Mouse (Mus musculus): ENCODE measurements at regions not wholly inside any gene's neighbourhood (a gene's known extent, or its start where the extent isn't known, plus 50 kb on each side); places are given as distances from the start of the nearest gene placed in this dataset.

DNA sequence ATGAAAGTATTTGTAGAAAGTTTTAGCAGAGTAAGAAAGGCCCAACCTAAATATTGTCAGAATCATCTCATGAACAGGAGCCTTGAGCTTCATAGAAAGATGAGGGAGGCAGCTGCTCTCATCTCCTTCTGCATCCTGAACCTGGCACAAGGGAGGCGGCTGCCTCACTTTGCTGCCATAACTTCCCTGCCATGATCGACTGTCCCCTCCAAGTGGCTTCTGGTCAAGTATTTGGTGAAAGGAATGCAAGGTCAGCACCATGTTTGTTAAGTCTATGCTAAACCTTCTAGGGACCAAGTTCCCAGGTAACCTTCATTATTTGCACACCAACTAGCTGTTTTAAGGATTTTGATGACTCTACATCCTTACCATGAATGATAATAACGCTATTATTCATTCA lies 246.0 kb downstream of the Ndfip2 start:
- no peaks in the 10 kb centered on the region for H3K36me3 ChIP-seq (ENCODE audit: control insufficient read depth, insufficient read depth, low read length)
- H3K27me3 ChIP-seq (replicated peaks; ENCODE audit: control insufficient read depth, insufficient read depth, low read length): no peaks in the 10 kb centered on the region
- ATAC-seq (no peak), DNase-seq (ENCODE audit: low spot score) (no peak)
- 86% methylated on average over 3 of the region's 3 CpGs for WGBS
- no peaks in the 10 kb centered on the region for H3K9me3 ChIP-seq (replicated peaks; ENCODE audit: control insufficient read depth, low read length)
- no peak overlapping the region for H3K4me2 ChIP-seq (ENCODE audit: low read length)
- no peak overlapping the region for H3K27ac ChIP-seq (ENCODE audit: low read depth, low read length)
- H3K4me1 ChIP-seq (ENCODE audit: control insufficient read depth, insufficient read depth, low read length): peaks cover 17% of the 10 kb centered on the region
- H3K9ac ChIP-seq (ENCODE audit: low read length): no peak overlapping the region
- H3K4me3 ChIP-seq (ENCODE audit: low read depth, low read length): no peak overlapping the region

DNA sequence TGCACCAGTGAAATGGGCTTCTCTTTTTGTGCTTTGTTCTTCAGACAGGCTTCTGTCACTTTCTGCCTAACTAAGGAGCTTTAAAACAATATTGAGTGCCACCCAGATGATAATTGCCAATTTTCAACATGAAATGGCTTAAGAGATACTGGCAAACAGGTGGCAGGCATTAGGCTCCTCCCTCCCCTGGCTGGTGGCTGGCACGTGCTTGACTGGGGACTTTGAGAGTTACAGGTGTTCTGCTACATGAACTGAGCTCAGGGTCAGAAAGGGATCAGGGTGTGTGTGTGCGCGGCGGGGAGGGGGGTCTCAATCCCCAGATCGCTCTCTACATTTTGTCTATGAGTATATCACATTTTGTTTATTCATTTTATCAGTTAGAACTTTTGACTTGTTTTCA lies 245.4 kb downstream of the Ndfip2 start:
- peaks cover 23% of the 10 kb centered on the region for H3K4me1 ChIP-seq (ENCODE audit: control insufficient read depth, insufficient read depth, low read length)
- H3K4me2 ChIP-seq (ENCODE audit: low read length): no peak overlapping the region
- no peaks in the 10 kb centered on the region for H3K9me3 ChIP-seq (replicated peaks; ENCODE audit: control insufficient read depth, low read length)
- DNase-seq (ENCODE audit: low spot score) (no peak), ATAC-seq (no peak)
- H3K36me3 ChIP-seq (ENCODE audit: control insufficient read depth, insufficient read depth, low read length): no peaks in the 10 kb centered on the region
- WGBS: 76% methylated on average over 5 of the region's 5 CpGs
- no peak overlapping the region for H3K4me3 ChIP-seq (ENCODE audit: low read depth, low read length)
- no peak overlapping the region for H3K27ac ChIP-seq (ENCODE audit: low read depth, low read length)
- H3K27me3 ChIP-seq (replicated peaks; ENCODE audit: control insufficient read depth, insufficient read depth, low read length): no peaks in the 10 kb centered on the region
- H3K9ac ChIP-seq (ENCODE audit: low read length): no peak overlapping the region

DNA sequence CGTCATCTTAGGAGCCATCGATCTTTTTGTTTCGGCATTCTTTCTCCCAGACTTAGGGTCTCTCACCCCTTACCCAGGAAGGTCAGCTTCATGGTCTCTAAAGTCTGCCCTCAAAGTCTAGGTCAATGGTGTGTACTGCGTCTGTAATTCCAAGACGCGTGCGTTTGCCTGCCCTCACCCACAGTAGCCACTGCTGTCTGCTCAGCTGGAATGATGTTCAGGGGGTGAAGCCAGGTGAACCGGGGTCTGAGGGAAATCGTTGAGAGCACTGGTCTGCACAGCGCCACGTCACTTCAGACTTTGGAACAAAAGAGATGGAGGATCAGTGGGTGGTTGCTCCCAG lies 244.2 kb downstream of the Ndfip2 start:
- no peak overlapping the region for H3K27ac ChIP-seq (ENCODE audit: low read depth, low read length)
- DNase-seq (ENCODE audit: low spot score): no peak
- no peak for ATAC-seq
- no peaks in the 10 kb centered on the region for H3K27me3 ChIP-seq (replicated peaks; ENCODE audit: control insufficient read depth, insufficient read depth, low read length)
- H3K4me2 ChIP-seq (ENCODE audit: low read length): peak overlapping the region; percentile 38; the same call in 1 of the 2 replicates
- 14% methylated on average over 11 of the region's 11 CpGs for WGBS
- H3K36me3 ChIP-seq (ENCODE audit: control insufficient read depth, insufficient read depth, low read length): no peaks in the 10 kb centered on the region
- no peak overlapping the region for H3K4me3 ChIP-seq (ENCODE audit: low read depth, low read length)
- no peak overlapping the region for H3K9ac ChIP-seq (ENCODE audit: low read length)
- H3K4me1 ChIP-seq (ENCODE audit: control insufficient read depth, insufficient read depth, low read length): peaks cover 26% of the 10 kb centered on the region
- H3K9me3 ChIP-seq (replicated peaks; ENCODE audit: control insufficient read depth, low read length): no peaks in the 10 kb centered on the region

DNA sequence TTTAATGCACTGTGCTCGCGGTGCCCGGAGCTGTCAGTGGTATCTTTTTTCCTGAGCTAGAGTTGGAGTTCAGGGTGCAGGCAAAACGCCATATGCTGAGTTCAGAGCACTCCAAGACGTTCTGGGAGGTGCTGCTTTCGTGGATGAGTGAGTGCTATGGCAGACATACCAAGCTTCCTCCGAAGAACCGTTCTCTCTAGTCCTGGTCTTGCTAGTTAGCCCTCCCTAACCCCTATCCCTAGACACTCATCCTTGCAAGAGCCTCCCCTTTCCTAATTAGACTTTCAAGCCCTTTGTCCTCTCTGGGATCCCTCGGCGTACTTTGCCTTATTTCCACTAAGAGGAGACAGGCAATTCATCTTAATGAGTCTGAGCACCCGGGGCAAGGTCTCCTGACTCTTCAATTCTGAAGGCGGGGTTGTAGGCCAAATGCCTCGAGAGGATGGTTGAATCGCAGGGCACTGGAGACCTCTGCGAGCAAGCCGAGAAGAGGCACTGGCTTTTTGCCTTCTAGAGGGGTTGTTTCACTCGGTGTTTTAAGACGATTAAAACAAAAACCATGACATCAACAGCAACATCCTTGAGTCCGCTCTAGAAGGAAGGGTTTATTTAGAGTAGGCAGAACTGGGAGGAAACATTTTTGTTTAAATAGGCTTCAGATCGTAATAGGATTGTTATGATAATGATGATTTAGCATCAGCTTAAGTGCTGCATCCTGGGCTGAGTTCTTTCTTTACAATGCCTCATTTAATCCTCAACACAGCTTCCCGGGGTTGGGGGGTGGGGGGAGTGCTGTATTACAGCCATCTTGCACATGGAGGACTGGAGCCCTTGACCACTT lies 243.6 kb downstream of the Ndfip2 start:
- H3K36me3 ChIP-seq (ENCODE audit: control insufficient read depth, insufficient read depth, low read length): no peaks in the 10 kb centered on the region
- peak overlapping the region; percentile 38 for H3K4me2 ChIP-seq (ENCODE audit: low read length)
- no peaks in the 10 kb centered on the region for H3K27me3 ChIP-seq (replicated peaks; ENCODE audit: control insufficient read depth, insufficient read depth, low read length)
- ATAC-seq (peak; percentile 19; the same call in 1 of the 2 replicates), DNase-seq (ENCODE audit: low spot score) (peak; percentile 45)
- H3K4me1 ChIP-seq (ENCODE audit: control insufficient read depth, insufficient read depth, low read length): peaks cover 26% of the 10 kb centered on the region
- 4% methylated on average over 21 of the region's 21 CpGs for WGBS
- H3K9ac ChIP-seq (ENCODE audit: low read length): peak overlapping the region; percentile 18; the same call in 1 of the 2 replicates
- peak overlapping the region; percentile 10; the same call in 1 of the 2 replicates for H3K4me3 ChIP-seq (ENCODE audit: low read depth, low read length)
- H3K27ac ChIP-seq (ENCODE audit: low read depth, low read length): 0 out of 2 replicates have a peak overlapping the region, but pooled peaks have one; percentile 21
- no peaks in the 10 kb centered on the region for H3K9me3 ChIP-seq (replicated peaks; ENCODE audit: control insufficient read depth, low read length)

DNA sequence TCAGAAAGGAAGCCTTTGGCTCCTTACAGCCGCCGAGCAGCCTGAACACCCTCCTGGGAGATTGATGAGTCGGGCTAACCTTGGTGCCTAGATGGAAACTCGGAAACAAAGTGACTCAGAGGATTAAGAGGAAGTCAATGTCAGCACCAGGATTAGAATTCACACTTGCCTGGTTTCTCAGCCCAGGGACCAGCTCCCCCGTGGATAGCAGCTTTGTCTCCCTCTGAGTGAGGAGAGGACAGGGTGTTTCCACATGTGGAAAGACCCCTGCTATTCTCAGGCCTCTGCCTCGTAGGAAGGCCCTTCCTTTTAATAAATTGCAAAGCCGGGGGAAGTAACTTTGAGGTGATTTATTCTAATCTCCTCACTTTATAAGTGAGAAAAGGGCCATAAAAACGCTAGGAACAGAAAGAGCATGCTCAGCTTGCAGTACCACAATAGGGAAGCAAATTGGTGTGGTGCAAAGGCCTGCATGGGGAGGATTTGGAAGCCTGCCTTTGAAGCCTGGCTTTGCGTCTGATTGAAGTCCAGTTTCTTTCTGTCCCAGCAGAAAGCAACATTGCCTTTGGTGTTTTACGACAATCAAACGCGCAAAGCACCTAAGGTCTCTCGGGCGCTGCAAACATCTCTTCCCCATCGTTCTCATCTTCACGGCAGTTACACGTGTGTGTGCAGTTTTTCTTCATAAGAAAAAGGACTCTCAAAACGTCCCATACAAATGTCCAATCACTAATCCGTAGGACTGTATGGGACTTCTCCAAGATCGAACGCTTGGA lies 242.8 kb downstream of the Ndfip2 start:
- H3K27ac ChIP-seq (ENCODE audit: low read depth, low read length): no peak overlapping the region
- no peaks in the 10 kb centered on the region for H3K9me3 ChIP-seq (replicated peaks; ENCODE audit: control insufficient read depth, low read length)
- H3K4me1 ChIP-seq (ENCODE audit: control insufficient read depth, insufficient read depth, low read length): peaks cover 26% of the 10 kb centered on the region
- no peak overlapping the region for H3K4me3 ChIP-seq (ENCODE audit: low read depth, low read length)
- peak; percentile 47 for DNase-seq (ENCODE audit: low spot score)
- WGBS: 10% methylated on average over 21 of the region's 21 CpGs
- no peaks in the 10 kb centered on the region for H3K36me3 ChIP-seq (ENCODE audit: control insufficient read depth, insufficient read depth, low read length)
- no peaks in the 10 kb centered on the region for H3K27me3 ChIP-seq (replicated peaks; ENCODE audit: control insufficient read depth, insufficient read depth, low read length)
- peak overlapping the region; percentile 38 for H3K4me2 ChIP-seq (ENCODE audit: low read length)
- 0 out of 2 replicates have a peak, but pooled peaks have one; percentile 6 for ATAC-seq
- no peak overlapping the region for H3K9ac ChIP-seq (ENCODE audit: low read length)

DNA sequence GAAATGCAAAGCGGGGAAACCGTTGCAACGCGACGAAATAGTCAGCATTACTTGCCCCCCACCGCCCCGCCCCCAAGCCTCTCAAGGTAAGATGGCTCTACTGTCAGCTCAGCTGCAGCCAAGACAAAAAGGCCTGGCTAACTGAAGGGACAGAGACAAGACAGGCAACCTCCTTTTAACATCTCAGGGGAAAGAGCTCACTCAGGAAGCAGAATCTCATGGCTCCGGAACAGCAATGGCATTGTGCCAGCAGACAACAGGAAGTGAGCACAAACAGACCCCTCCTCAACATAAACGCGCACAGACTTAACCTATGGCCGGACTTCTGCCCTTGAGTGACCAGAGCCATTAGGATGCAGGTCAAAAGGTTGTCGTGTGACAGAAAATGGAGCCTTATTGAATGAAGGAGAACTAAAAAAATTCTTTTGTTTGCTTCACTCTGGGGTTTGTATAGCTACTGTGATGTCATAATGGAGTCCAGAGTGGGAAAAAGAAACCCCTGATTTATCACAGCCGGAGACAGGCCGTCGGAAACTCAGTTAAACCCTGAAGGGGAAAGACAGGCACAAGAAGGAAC lies 241.0 kb downstream of the Ndfip2 start:
- Histone ChIP-seq H3K36me3 (ENCODE audit: control insufficient read depth, insufficient read depth, low read length) (no peaks in the 10 kb centered on the region), H3K4me3 (ENCODE audit: low read depth, low read length) (peak overlapping the region; percentile 6; the same call in 1 of the 2 replicates), H3K27me3 (replicated peaks; ENCODE audit: control insufficient read depth, insufficient read depth, low read length) (no peaks in the 10 kb centered on the region), H3K4me2 (ENCODE audit: low read length) (peak overlapping the region; percentile 51), H3K9me3 (replicated peaks; ENCODE audit: control insufficient read depth, low read length) (no peaks in the 10 kb centered on the region), H3K9ac (ENCODE audit: low read length) (peak overlapping the region; percentile 43; the same call in 1 of the 2 replicates), H3K27ac (ENCODE audit: low read depth, low read length) (no peak overlapping the region), H3K4me1 (ENCODE audit: control insufficient read depth, insufficient read depth, low read length) (peaks cover 26% of the 10 kb centered on the region)
- DNase-seq (ENCODE audit: low spot score): peak; percentile 79
- 15% methylated on average over 15 of the region's 15 CpGs for WGBS
- ATAC-seq: peak; percentile 19

DNA sequence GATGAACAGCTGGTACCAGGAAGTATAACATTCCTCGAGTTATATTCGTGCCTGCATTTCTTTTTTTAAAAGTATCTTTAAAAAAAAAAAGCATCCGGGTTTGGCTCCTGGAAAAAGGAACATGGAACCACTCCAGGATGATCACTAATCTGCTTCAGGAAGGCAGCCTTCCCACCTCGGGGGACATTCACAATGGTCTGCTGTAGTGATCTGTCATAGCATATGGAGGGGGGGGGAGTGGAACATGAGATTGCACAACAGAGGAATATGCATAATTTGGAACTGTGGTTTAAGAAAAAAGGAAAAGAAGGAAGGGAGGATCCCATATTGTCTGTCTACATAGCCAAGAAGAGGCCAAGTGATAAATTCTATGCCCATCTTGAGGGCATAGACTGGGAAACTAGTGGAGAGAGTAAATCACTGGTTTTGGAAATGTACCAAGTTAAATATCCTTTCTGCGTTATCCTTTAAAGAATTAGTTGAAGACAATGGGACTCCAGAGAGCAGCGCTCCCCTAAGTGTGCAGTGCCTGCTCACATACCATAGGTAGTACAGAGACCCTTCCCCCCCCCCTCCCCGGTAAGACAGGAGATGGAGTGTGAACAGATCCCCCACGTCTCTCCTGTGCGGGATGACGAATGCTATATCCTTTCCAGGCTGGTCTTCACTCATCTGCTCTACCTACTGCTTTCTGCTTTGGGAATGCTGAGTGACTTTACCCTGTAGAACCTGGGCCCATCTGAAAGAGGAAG lies 240.0 kb downstream of the Ndfip2 start:
- Histone ChIP-seq H3K4me3 (ENCODE audit: low read depth, low read length) (no peak overlapping the region), H3K27me3 (replicated peaks; ENCODE audit: control insufficient read depth, insufficient read depth, low read length) (no peaks in the 10 kb centered on the region), H3K9ac (ENCODE audit: low read length) (no peak overlapping the region), H3K36me3 (ENCODE audit: control insufficient read depth, insufficient read depth, low read length) (no peaks in the 10 kb centered on the region), H3K27ac (ENCODE audit: low read depth, low read length) (peak overlapping the region; percentile 52; the same call in 1 of the 2 replicates), H3K9me3 (replicated peaks; ENCODE audit: control insufficient read depth, low read length) (no peaks in the 10 kb centered on the region), H3K4me2 (ENCODE audit: low read length) (no peak overlapping the region), H3K4me1 (ENCODE audit: control insufficient read depth, insufficient read depth, low read length) (peaks cover 26% of the 10 kb centered on the region)
- DNase-seq (ENCODE audit: low spot score) (peak; percentile 45), ATAC-seq (peak; percentile 30; the same call in 1 of the 2 replicates)
- WGBS: 59% methylated on average over 10 of the region's 10 CpGs

DNA sequence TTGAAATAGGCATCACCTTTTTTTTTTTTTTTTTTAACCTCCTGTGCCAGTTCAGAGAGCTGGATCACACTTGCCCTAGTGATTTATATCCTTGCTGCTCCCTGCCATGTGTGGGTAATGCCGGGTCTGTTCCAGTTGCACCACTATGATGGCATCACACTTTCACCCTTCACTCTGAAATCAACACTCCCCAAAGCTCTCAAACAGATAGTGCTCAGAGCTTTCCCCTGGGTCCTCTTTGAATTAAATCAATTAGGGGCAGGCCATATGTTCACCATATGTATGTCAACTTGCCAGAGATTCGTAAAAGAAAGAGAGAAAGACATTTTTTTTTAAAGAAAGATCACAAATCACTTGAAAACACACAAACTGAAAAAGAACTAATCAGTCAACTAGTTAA lies 236.8 kb downstream of the Ndfip2 start:
- Histone ChIP-seq H3K27me3 (replicated peaks; ENCODE audit: control insufficient read depth, insufficient read depth, low read length) (no peaks in the 10 kb centered on the region), H3K4me1 (ENCODE audit: control insufficient read depth, insufficient read depth, low read length) (peaks cover 11% of the 10 kb centered on the region), H3K4me3 (ENCODE audit: low read depth, low read length) (no peak overlapping the region), H3K9ac (ENCODE audit: low read length) (no peak overlapping the region), H3K36me3 (ENCODE audit: control insufficient read depth, insufficient read depth, low read length) (no peaks in the 10 kb centered on the region), H3K27ac (ENCODE audit: low read depth, low read length) (no peak overlapping the region), H3K9me3 (replicated peaks; ENCODE audit: control insufficient read depth, low read length) (no peaks in the 10 kb centered on the region), H3K4me2 (ENCODE audit: low read length) (no peak overlapping the region)
- DNase-seq (ENCODE audit: low spot score) (peak; percentile 76), ATAC-seq (peak; percentile 82)
- WGBS: 56% methylated on average over 2 of the region's 2 CpGs

All from forebrain, embryonic 14.5 days (tissue).